Mouse (Mus musculus) kidney, embryonic 14.5 days (tissue): ENCODE results near the gene Ap2m1. TPM values are rescaled to one million over a fixed set of nuclear protein-coding genes. Genes with fewer than 3 reads are reported as not detected.
"Not testable (repeated sequence)": the region's sequence is repeated elsewhere in the genome, so short reads cannot be mapped to it uniquely, and the experiment has no call there.

Experiments used
- ATAC-seq: fragments of 200-750 bp; cut with Nextera tagmentation; 2 replicates; pipeline ENCODE4 v1.8.0; 2017; ENCODE audit warnings: moderate number of reproducible peaks, mild to moderate bottlenecking, moderate TSS enrichment, moderate library complexity; ENCODE audit not compliant: low FRiP score, low TSS enrichment
- H3K27ac ChIP-seq: fragments of 300-500 bp; sonication (generic); 2 replicates; pipeline ENCODE4 v1.5.1; 2014; ENCODE audit warnings: low read depth, mild to moderate bottlenecking, low read length, moderate library complexity, mixed read lengths
- H3K27me3 ChIP-seq: fragments of 300-500 bp; sonication (generic); 2 replicates; pipeline ENCODE4 v1.6.1; 2014; ENCODE audit warnings: mild to moderate bottlenecking, low read length; ENCODE audit not compliant: control insufficient read depth, insufficient read depth
- H3K36me3 ChIP-seq: fragments of 300-500 bp; sonication (generic); 2 replicates; pipeline ENCODE4 v1.6.1; 2014; ENCODE audit warnings: low read length, mixed read lengths; ENCODE audit not compliant: control insufficient read depth, insufficient read depth
- H3K4me1 ChIP-seq: fragments of 300-500 bp; sonication (generic); 2 replicates; pipeline ENCODE4 v1.6.1; 2014; ENCODE audit warnings: low read length, mixed read lengths; ENCODE audit not compliant: control insufficient read depth, insufficient read depth
- H3K4me2 ChIP-seq: fragments of 300-500 bp; sonication (generic); replicated peaks from 2 replicates; pipeline ENCODE4 v1.6.1; 2014; ENCODE audit warnings: low read depth, mild to moderate bottlenecking, low read length
- H3K4me3 ChIP-seq: fragments of 300-500 bp; sonication (generic); 2 replicates; pipeline ENCODE4 v1.5.1; 2014; ENCODE audit warnings: mild to moderate bottlenecking, low read length
- H3K9ac ChIP-seq: fragments of 300-500 bp; sonication (generic); 2 replicates; pipeline ENCODE4 v1.6.1; 2014; ENCODE audit warnings: low read depth, mild to moderate bottlenecking, low read length, moderate library complexity
- H3K9me3 ChIP-seq: fragments of 300-500 bp; sonication (generic); 2 replicates; pipeline ENCODE4 v1.6.1; 2016; ENCODE audit warnings: low read length; ENCODE audit not compliant: control insufficient read depth
- WGBS: fragments of 180-500 bp; shearing (Covaris S2); extraction: QIAGEN DNeasy Blood & Tissue Kit; methylation state at CpG from one replicate; pipeline ENCODE4 v1.1.7; 2014; 5-methylcytosine and 5-hydroxymethylcytosine counted together
- polyA plus RNA-seq: library from polyadenylated mRNA; unstranded; fragments of >200 nt; fragmentation: Nextera tagmentation; extraction: Ambion mirVana; gene quantifications from 2 replicates; pipeline ENCODE4 v1.2.1, GENCODE M21; 2014

Gene Ap2m1
- 607 TPM in 2 replicates for polyA plus RNA-seq

GRCm38 (mm10) chr16:20535296-20536080 lies at the start of gene Ap2m1:
Gene Ap2m1, plus strand, starts transcription at chr16:20535478.
- under 1% methylated on average over 52 of the region's 52 CpGs for WGBS
- peak; percentile 97 for ATAC-seq
- Histone ChIP-seq H3K27me3 (no peaks in the 10 kb centered on the region), H3K9me3 (no peaks in the 10 kb centered on the region), H3K4me3 (peak within 1 kb of the TSS; percentile 78), H3K4me1 (peaks cover 22% of the 10 kb centered on the region), H3K4me2 (peak within 1 kb of the TSS; percentile 76), H3K27ac (peak within 1 kb of the TSS; percentile 72), H3K36me3 (peaks cover 56% of the 10 kb centered on the region), H3K9ac (peak within 1 kb of the TSS; percentile 81)

DNA sequence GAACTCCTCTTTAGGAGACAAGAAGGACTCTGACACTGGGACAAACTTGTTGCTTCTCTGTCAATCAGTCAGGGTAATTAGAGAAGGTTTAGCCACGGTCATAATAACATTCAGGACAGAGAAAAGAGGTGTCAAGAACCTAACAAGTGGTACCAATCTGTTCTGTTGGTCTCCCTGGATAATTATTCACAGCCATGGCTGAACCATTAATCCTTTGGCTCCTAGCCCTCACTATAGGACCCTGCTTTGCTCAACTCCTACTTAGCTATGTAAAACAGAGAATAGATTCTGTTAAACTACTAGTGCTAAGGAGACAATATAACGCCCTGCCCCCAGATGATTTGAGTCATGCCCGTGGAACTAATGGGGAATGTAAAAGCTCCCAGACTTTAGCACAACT lies 49.2 kb upstream of the Ap2m1 start:
- H3K9ac ChIP-seq, result no peak overlapping the region
- no peaks in the 10 kb centered on the region for H3K36me3 ChIP-seq
- 51% methylated on average over 3 of the region's 3 CpGs for WGBS
- no peaks in the 10 kb centered on the region for H3K4me1 ChIP-seq
- no peak for ATAC-seq
- no peaks in the 10 kb centered on the region for H3K27me3 ChIP-seq
- H3K9me3 ChIP-seq, result no peaks in the 10 kb centered on the region
- no peak overlapping the region for H3K27ac ChIP-seq
- H3K4me3 ChIP-seq, result no peak overlapping the region
- no peak overlapping the region for H3K4me2 ChIP-seq

DNA sequence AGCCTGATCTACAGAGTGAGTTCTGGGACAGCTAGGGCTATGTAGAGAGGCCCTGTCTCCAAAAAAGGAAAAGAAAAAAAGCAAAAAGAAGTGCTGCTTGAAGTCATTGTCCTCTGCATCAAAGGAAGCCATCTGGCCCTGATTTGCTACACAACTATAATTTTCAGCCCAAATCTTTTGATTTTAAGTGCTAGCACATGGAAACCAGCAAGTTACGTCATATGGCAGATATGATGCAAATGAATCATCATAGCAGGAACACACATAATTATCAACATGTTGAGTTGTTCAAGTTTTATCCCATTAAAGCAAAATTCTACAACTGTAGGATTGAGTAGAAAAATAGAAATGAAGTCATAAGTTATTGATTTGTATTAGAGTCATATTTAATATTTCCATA lies 47.1 kb upstream of the Ap2m1 start:
- Histone ChIP-seq H3K27ac (no peak overlapping the region), H3K4me3 (no peak overlapping the region), H3K4me1 (no peaks in the 10 kb centered on the region), H3K27me3 (no peaks in the 10 kb centered on the region), H3K36me3 (no peaks in the 10 kb centered on the region), H3K4me2 (no peak overlapping the region), H3K9ac (no peak overlapping the region), H3K9me3 (no peaks in the 10 kb centered on the region)
- 97% methylated on average over 1 of the region's 1 CpGs for WGBS
- no peak for ATAC-seq

DNA sequence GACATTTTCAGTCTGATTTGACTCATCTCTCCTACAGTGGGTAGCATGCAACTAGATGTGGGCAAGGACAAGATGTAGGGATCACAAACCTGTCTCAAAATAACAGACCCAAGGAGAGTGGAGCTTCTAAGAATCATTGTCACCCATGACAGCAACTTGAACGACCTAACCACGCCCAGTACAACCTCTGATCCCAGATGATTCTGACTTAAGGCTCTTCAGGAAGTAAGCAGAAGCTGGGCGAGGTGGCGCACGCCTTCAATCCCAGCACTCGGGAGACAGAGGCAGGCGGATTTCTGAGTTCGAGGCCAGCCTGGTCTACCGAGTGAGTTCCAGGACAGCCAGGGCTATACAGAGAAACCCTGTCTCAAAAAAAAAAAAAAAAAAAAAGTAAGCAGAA lies 46.5 kb upstream of the Ap2m1 start:
- H3K9me3 ChIP-seq, H3K36me3 ChIP-seq, H3K27ac ChIP-seq, H3K9ac ChIP-seq, ATAC-seq, H3K27me3 ChIP-seq, H3K4me1 ChIP-seq, H3K4me2 ChIP-seq, H3K4me3 ChIP-seq: not testable (repeated sequence)
- WGBS, result 86% methylated on average over 8 of the region's 9 CpGs

DNA sequence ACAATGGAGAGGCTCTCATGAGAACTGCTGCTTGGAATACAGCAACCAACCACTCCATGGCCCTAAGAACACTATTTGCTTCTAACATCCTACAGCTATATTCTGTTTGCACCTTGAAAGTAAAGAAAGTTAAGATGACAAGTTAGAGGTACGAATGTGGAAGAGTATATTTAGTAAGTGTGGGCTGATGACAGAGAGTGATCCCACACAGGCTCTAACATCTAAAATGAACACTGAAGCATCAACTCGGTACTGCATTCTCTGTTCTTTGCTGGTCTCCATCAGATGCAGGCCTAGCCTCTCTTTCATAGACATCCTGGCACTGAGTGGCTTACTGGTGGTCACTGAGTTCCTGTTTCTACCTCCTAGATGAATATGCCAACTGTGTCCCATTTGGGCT lies 46.0 kb upstream of the Ap2m1 start:
- Histone ChIP-seq H3K4me1 (no peaks in the 10 kb centered on the region), H3K9ac (no peak overlapping the region), H3K9me3 (no peaks in the 10 kb centered on the region), H3K27me3 (no peaks in the 10 kb centered on the region), H3K4me3 (no peak overlapping the region), H3K27ac (no peak overlapping the region), H3K36me3 (no peaks in the 10 kb centered on the region), H3K4me2 (no peak overlapping the region)
- ATAC-seq, result no peak
- WGBS, result 80% methylated on average over 2 of the region's 2 CpGs

- ATAC-seq, result 0 out of 2 replicates have a peak, but pooled peaks have one; percentile 55
- no peaks in the 10 kb centered on the region for H3K36me3 ChIP-seq
Observed at GRCm38 (mm10) chr16:20490581-20490980, 44.7 kb upstream of the Ap2m1 start.

DNA sequence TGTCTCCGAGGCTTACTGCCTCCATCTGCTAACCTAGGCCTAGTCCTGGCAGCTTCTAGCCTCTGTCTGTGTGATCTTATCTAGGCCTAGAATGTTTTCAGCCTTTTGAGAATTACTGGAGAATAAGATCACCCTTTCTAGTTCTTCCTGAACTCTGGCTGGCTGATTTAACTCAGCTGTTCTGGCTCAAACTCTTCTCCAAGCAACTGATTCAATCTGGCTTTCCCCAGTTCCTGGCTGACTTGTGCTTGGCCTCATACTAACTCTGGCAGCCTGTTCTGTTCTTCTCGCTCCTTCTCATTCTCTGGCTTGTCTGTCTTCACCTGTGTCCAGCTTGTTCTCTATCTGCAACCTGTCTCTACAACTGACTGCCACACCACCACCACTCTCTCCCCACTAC lies 44.0 kb upstream of the Ap2m1 start:
- no peak overlapping the region for H3K27ac ChIP-seq
- H3K27me3 ChIP-seq, result no peaks in the 10 kb centered on the region
- H3K9me3 ChIP-seq, result no peaks in the 10 kb centered on the region
- no peak overlapping the region for H3K9ac ChIP-seq
- no peaks in the 10 kb centered on the region for H3K4me1 ChIP-seq
- no peak overlapping the region for H3K4me2 ChIP-seq
- 74% methylated on average over 2 of the region's 2 CpGs for WGBS
- H3K4me3 ChIP-seq, result no peak overlapping the region
- no peak for ATAC-seq
- no peaks in the 10 kb centered on the region for H3K36me3 ChIP-seq

More at GRCm38 (mm10) chr16:20490581-20490980, 44.7 kb upstream of the Ap2m1 start:
- no peak overlapping the region for H3K4me3 ChIP-seq
- H3K9ac ChIP-seq, result no peak overlapping the region
- H3K4me2 ChIP-seq, result no peak overlapping the region
- no peak overlapping the region for H3K27ac ChIP-seq
- H3K4me1 ChIP-seq, result no peaks in the 10 kb centered on the region
- H3K27me3 ChIP-seq, result no peaks in the 10 kb centered on the region
- no peaks in the 10 kb centered on the region for H3K9me3 ChIP-seq
- 54% methylated on average over 2 of the region's 2 CpGs for WGBS

GRCm38 (mm10) chr16:20493452-20493851 lies 41.8 kb upstream of the Ap2m1 start:
- Histone ChIP-seq H3K27ac (no peak overlapping the region), H3K9me3 (no peaks in the 10 kb centered on the region), H3K4me1 (no peaks in the 10 kb centered on the region), H3K9ac (no peak overlapping the region), H3K36me3 (no peaks in the 10 kb centered on the region), H3K4me3 (no peak overlapping the region), H3K4me2 (no peak overlapping the region), H3K27me3 (no peaks in the 10 kb centered on the region)
- 82% methylated on average over 2 of the region's 2 CpGs for WGBS
- no peak for ATAC-seq
